Mouse (Mus musculus) hindbrain, embryonic 11.5 days (tissue): ENCODE results near the gene Aggf1. TPM values are rescaled to one million over a fixed set of nuclear protein-coding genes. Genes with fewer than 3 reads are reported as not detected.
A peak's percentile ranks its signal among the peaks of the same experiment; 100 is the strongest.

Experiments used
- ATAC-seq: fragments of 200-750 bp; cut with Nextera tagmentation; 2 replicates; pipeline ENCODE4 v1.8.0; 2017; ENCODE audit warnings: mild to moderate bottlenecking, moderate TSS enrichment, moderate library complexity; ENCODE audit not compliant: low FRiP score
- DNase-seq: peaks from one replicate; pipeline ENCODE4 v3.0.0-alpha.2; 2015; ENCODE audit warnings: low spot score
- H3K27ac ChIP-seq: fragments of 300-500 bp; sonication (generic); 2 replicates; pipeline ENCODE4 v1.5.1; 2014; ENCODE audit warnings: mild to moderate bottlenecking, low read depth, low read length
- H3K27me3 ChIP-seq: fragments of 300-500 bp; sonication (generic); 2 replicates; pipeline ENCODE4 v1.6.1; 2014; ENCODE audit warnings: mild to moderate bottlenecking, low read length, moderate library complexity, mixed read lengths; ENCODE audit not compliant: control insufficient read depth, insufficient read depth
- H3K36me3 ChIP-seq: fragments of 300-500 bp; sonication (generic); 2 replicates; pipeline ENCODE4 v1.6.1; 2014; ENCODE audit warnings: mild to moderate bottlenecking, low read length, moderate library complexity, mixed read lengths; ENCODE audit not compliant: control insufficient read depth, insufficient read depth
- H3K4me1 ChIP-seq: fragments of 300-500 bp; sonication (generic); replicated peaks from 2 replicates; pipeline ENCODE4 v1.6.1; 2014; ENCODE audit warnings: low read length, mixed read lengths; ENCODE audit not compliant: control insufficient read depth, insufficient read depth
- H3K4me2 ChIP-seq: fragments of 300-500 bp; sonication (generic); replicated peaks from 2 replicates; pipeline ENCODE4 v1.6.1; 2014; ENCODE audit warnings: mild to moderate bottlenecking, low read depth, low read length
- H3K4me3 ChIP-seq: fragments of 300-500 bp; sonication (generic); 2 replicates; pipeline ENCODE4 v1.5.1; 2014; ENCODE audit warnings: low read depth, low read length
- H3K9ac ChIP-seq: fragments of 300-500 bp; sonication (generic); 2 replicates; pipeline ENCODE4 v1.6.1; 2014; ENCODE audit warnings: low read depth, low read length
- H3K9me3 ChIP-seq: fragments of 300-500 bp; sonication (generic); 2 replicates; pipeline ENCODE4 v1.6.1; 2016; ENCODE audit warnings: low read length; ENCODE audit not compliant: control insufficient read depth
- WGBS: fragments of 180-500 bp; shearing (Covaris S2); extraction: QIAGEN DNeasy Blood & Tissue Kit; methylation state at CpG from one replicate; pipeline ENCODE4 v1.1.7; 2014; 5-methylcytosine and 5-hydroxymethylcytosine counted together
- polyA plus RNA-seq: library from polyadenylated mRNA; unstranded; fragments of >200 nt; fragmentation: Nextera tagmentation; extraction: Ambion mirVana; gene quantifications from 2 replicates; pipeline ENCODE4 v1.2.1, GENCODE M21; 2014

Aggf1 gene
- polyA plus RNA-seq, 1 experiment from 2014 or later, result 47.7 TPM

- Histone ChIP-seq H3K27me3 (no peaks in the 10 kb centered on the region), H3K9ac (no peak overlapping the region), H3K4me1 (no peaks in the 10 kb centered on the region), H3K36me3 (no peaks in the 10 kb centered on the region), H3K4me3 (no peak overlapping the region), H3K4me2 (no peak overlapping the region), H3K27ac (no peak overlapping the region), H3K9me3 (no peaks in the 10 kb centered on the region)
- DNase-seq, result no peak
- WGBS, result 71% methylated on average over 6 of the region's 6 CpGs
- no peak for ATAC-seq
These were observed 29.3 kb downstream of the Aggf1 start for GRCm38 (mm10) chr13:95345869-95346268.

DNA sequence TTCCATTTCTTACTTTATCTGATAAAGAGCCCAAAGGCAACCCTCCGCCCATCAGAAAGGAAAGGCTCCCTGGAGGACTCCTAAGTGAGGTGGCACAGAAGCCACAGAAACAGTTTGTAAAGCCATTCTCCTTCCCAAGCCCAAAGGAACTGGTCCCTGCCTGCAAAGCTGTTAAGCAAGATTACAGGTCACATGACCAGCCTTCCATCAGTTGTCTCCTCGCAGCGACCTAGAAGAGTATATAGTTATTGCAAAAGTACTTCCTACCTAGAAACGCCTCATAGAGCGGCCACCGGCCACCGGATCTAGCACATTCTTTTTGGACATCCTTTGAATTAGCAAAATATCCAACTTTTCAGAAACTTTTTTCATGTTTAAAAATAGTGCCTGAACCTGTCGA lies 31.7 kb downstream of the Aggf1 start:
- Histone ChIP-seq H3K9me3 (no peaks in the 10 kb centered on the region), H3K27ac (no peak overlapping the region), H3K36me3 (no peaks in the 10 kb centered on the region), H3K27me3 (no peaks in the 10 kb centered on the region), H3K4me3 (no peak overlapping the region), H3K4me1 (no peaks in the 10 kb centered on the region), H3K9ac (no peak overlapping the region), H3K4me2 (no peak overlapping the region)
- 93% methylated on average over 8 of the region's 8 CpGs for WGBS
- no peak for DNase-seq
- ATAC-seq, result no peak

- ATAC-seq, result no peak
- 72% methylated on average over 40 of the region's 40 CpGs for WGBS
- DNase-seq, result no peak
- Histone ChIP-seq H3K27me3 (no peaks in the 10 kb centered on the region), H3K9ac (no peak overlapping the region), H3K27ac (no peak overlapping the region), H3K36me3 (peaks cover 6% of the 10 kb centered on the region), H3K4me3 (no peak overlapping the region), H3K4me1 (no peaks in the 10 kb centered on the region), H3K9me3 (no peaks in the 10 kb centered on the region), H3K4me2 (0 out of 2 replicates have a peak overlapping the region, but pooled peaks have one; percentile 19)
These were observed 39.0 kb downstream of the Aggf1 start for GRCm38 (mm10) chr13:95336122-95336677.

DNA sequence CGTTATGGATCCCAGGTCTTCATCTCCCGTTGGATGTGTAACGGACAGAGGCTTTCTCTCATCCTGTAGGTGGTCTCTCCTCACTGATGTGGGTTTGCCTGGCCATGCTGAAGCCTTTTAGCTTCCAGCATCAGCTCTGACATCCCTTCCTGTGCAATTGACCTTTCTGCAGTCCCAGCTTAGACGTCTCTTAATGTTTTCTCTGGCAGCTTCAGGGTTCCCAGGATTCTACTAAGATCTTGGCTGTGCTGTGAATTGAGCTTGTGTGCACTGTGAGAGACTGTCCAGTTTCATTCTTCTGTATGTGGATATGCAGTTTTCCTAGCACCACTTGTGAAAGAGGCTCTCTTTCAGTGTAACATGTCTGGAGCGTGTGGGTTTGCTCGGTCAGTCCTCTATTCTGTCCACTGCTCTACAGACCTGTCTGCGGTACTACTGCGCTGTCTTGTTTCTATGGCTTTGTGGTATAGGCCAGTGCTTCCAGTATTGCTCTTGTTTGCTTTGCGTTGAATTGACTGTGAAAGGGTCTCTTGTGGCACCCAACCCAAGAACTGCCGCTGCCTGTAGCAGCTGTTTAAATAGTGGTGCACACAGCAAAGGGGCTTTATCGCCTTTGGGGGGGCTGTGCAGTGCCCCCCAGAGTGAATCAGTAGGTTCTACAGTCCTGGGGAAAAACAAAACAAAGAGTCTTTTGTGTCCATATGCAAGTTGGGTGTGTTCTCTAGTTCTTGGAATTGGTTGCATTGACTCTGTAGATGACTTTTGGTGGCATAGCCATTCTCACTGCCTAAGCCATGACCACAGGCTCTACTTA lies 42.9 kb downstream of the Aggf1 start:
- H3K4me1 ChIP-seq, result 0 out of 2 replicates have a peak, but pooled peaks cover 2% of the 10 kb centered on the region
- H3K27me3 ChIP-seq, result no peaks in the 10 kb centered on the region
- H3K9ac ChIP-seq, result no peak overlapping the region
- no peak overlapping the region for H3K4me3 ChIP-seq
- H3K9me3 ChIP-seq, result no peaks in the 10 kb centered on the region
- no peak for DNase-seq
- peaks cover 6% of the 10 kb centered on the region for H3K36me3 ChIP-seq
- H3K27ac ChIP-seq, result no peak overlapping the region
- WGBS, result 80% methylated on average over 11 of the region's 11 CpGs
- no peak for ATAC-seq
- no peak overlapping the region for H3K4me2 ChIP-seq

- Histone ChIP-seq H3K4me2 (no peak overlapping the region), H3K9ac (no peak overlapping the region), H3K9me3 (no peaks in the 10 kb centered on the region), H3K27me3 (no peaks in the 10 kb centered on the region), H3K4me1 (0 out of 2 replicates have a peak, but pooled peaks cover 4% of the 10 kb centered on the region), H3K27ac (no peak overlapping the region), H3K36me3 (no peaks in the 10 kb centered on the region), H3K4me3 (no peak overlapping the region)
- 53% methylated on average over 11 of the region's 11 CpGs for WGBS
- no peak for DNase-seq
- ATAC-seq, result no peak
These were observed 44.6 kb downstream of the Aggf1 start for GRCm38 (mm10) chr13:95330507-95330906.

- H3K9ac ChIP-seq, result no peak overlapping the region
- no peaks in the 10 kb centered on the region for H3K9me3 ChIP-seq
- H3K27ac ChIP-seq, result no peak overlapping the region
- 0 out of 2 replicates have a peak, but pooled peaks cover 4% of the 10 kb centered on the region for H3K4me1 ChIP-seq
- H3K4me3 ChIP-seq, result no peak overlapping the region
- H3K27me3 ChIP-seq, result no peaks in the 10 kb centered on the region
- ATAC-seq (no peak), DNase-seq (no peak)
- 94% methylated on average over 11 of the region's 11 CpGs for WGBS
- H3K36me3 ChIP-seq, result no peaks in the 10 kb centered on the region
- H3K4me2 ChIP-seq, result no peak overlapping the region
These were observed 46.4 kb downstream of the Aggf1 start for GRCm38 (mm10) chr13:95328767-95329166.

- Histone ChIP-seq H3K4me1 (0 out of 2 replicates have a peak, but pooled peaks cover 4% of the 10 kb centered on the region), H3K27me3 (no peaks in the 10 kb centered on the region), H3K9me3 (no peaks in the 10 kb centered on the region), H3K4me2 (peak overlapping the region; percentile 83), H3K4me3 (peak overlapping the region; percentile 74), H3K36me3 (no peaks in the 10 kb centered on the region), H3K27ac (no peak overlapping the region), H3K9ac (peak overlapping the region; percentile 39; the same call in 1 of the 2 replicates)
- 4% methylated on average over 5 of the region's 5 CpGs for WGBS
- DNase-seq (no peak), ATAC-seq (no peak)
These were observed 47.8 kb downstream of the Aggf1 start for GRCm38 (mm10) chr13:95327345-95327741.

GRCm38 (mm10) chr13:95326611-95327344 lies 48.4 kb downstream of the Aggf1 start:
- DNase-seq (peak; percentile 69), ATAC-seq (0 out of 2 replicates have a peak, but pooled peaks have one; percentile 41)
- Histone ChIP-seq H3K27ac (peak overlapping the region; percentile 17; the same call in 1 of the 2 replicates), H3K4me3 (peak overlapping the region; percentile 74), H3K9me3 (no peaks in the 10 kb centered on the region), H3K27me3 (no peaks in the 10 kb centered on the region), H3K4me1 (0 out of 2 replicates have a peak, but pooled peaks cover 4% of the 10 kb centered on the region), H3K9ac (peak overlapping the region; percentile 39), H3K4me2 (peak overlapping the region; percentile 83), H3K36me3 (no peaks in the 10 kb centered on the region)
- WGBS, result 12% methylated on average over 21 of the region's 21 CpGs
